Mouse (Mus musculus) large intestine, adult 2 months (tissue): ENCODE data around the gene Lrrc75a. TPM values are rescaled to one million over a fixed set of nuclear protein-coding genes. Genes with fewer than 3 reads are reported as not detected.
A peak's percentile ranks its signal among the peaks of the same experiment; 100 is the strongest.

Source experiments
- DNase-seq: peaks from one replicate; pipeline ENCODE4 v3.0.0-alpha.2; 2012; ENCODE audit warnings: low read depth, low spot score
- WGBS: fragments of 180-500 bp; shearing (Covaris S2); methylation state at CpG from one replicate; pipeline ENCODE4 v1.1.7; 2018; 5-methylcytosine and 5-hydroxymethylcytosine counted together
- polyA plus RNA-seq: library from polyadenylated mRNA; depleted of rRNA; stranded (reverse); fragments of >200 nt; gene quantifications from 2 replicates; pipeline ENCODE4 v1.2.3, GENCODE M21; 2012

Lrrc75a gene
- polyA plus RNA-seq, 1 experiment, result 72.9 TPM

- no peak for DNase-seq
- WGBS, result 44% methylated on average over 4 of the region's 4 CpGs
These were observed 1.9 kb downstream of the Lrrc75a start for GRCm38 (mm10) chr11:62646495-62646843.

GRCm38 (mm10) chr11:62645732-62646494 is 2.4 kb downstream of the Lrrc75a start:
- 14% methylated on average over 8 of the region's 8 CpGs for WGBS
- no peak for DNase-seq

- 59% methylated on average over 4 of the region's 4 CpGs for WGBS
- no peak for DNase-seq
These were observed 3.0 kb downstream of the Lrrc75a start for GRCm38 (mm10) chr11:62645337-62645675.

- no peak for DNase-seq
- 88% methylated on average over 5 of the region's 5 CpGs for WGBS
These were observed 3.6 kb downstream of the Lrrc75a start for GRCm38 (mm10) chr11:62644602-62645336.

GRCm38 (mm10) chr11:62643681-62644363 is 4.5 kb downstream of the Lrrc75a start:
- 44% methylated on average over 10 of the region's 10 CpGs for WGBS
- DNase-seq, result no peak

GRCm38 (mm10) chr11:62643011-62643631 is 5.2 kb downstream of the Lrrc75a start:
- 23% methylated on average over 8 of the region's 8 CpGs for WGBS
- peak; percentile 99 for DNase-seq

GRCm38 (mm10) chr11:62642023-62642844 is 6.1 kb downstream of the Lrrc75a start:
- WGBS, result 28% methylated on average over 11 of the region's 11 CpGs
- no peak for DNase-seq

GRCm38 (mm10) chr11:62640378-62640777 is 7.9 kb downstream of the Lrrc75a start:
- DNase-seq, result no peak
- 76% methylated on average over 3 of the region's 3 CpGs for WGBS

GRCm38 (mm10) chr11:62638402-62638801 is 9.9 kb downstream of the Lrrc75a start:
- WGBS, result 81% methylated on average over 4 of the region's 4 CpGs
- DNase-seq, result no peak

- 71% methylated on average over 6 of the region's 6 CpGs for WGBS
- no peak for DNase-seq
These were observed 10.5 kb downstream of the Lrrc75a start for GRCm38 (mm10) chr11:62637806-62638205.

GRCm38 (mm10) chr11:62637401-62637800 is 10.9 kb downstream of the Lrrc75a start:
- WGBS, result 72% methylated on average over 5 of the region's 5 CpGs
- DNase-seq, result no peak

GRCm38 (mm10) chr11:62636840-62637221 is 11.5 kb downstream of the Lrrc75a start:
- WGBS, result 85% methylated on average over 3 of the region's 3 CpGs
- no peak for DNase-seq

- DNase-seq, result no peak
- WGBS, result 69% methylated on average over 11 of the region's 11 CpGs
These were observed 12.1 kb downstream of the Lrrc75a start for GRCm38 (mm10) chr11:62636105-62636839.

- DNase-seq, result no peak
- 65% methylated on average over 3 of the region's 3 CpGs for WGBS
These were observed 12.9 kb downstream of the Lrrc75a start for GRCm38 (mm10) chr11:62635406-62635805.

- DNase-seq, result no peak
- 82% methylated on average over 4 of the region's 4 CpGs for WGBS
These were observed 17.2 kb downstream of the Lrrc75a start for GRCm38 (mm10) chr11:62631138-62631537.

- 21% methylated on average over 11 of the region's 11 CpGs for WGBS
- no peak for DNase-seq
These were observed 18.0 kb downstream of the Lrrc75a start for GRCm38 (mm10) chr11:62630225-62630821.

- DNase-seq, result no peak
- WGBS, result 15% methylated on average over 9 of the region's 9 CpGs
These were observed 18.7 kb downstream of the Lrrc75a start for GRCm38 (mm10) chr11:62629352-62630224.
